Mouse (Mus musculus): ENCODE data around the gene Enho.

- no peak for TF ChIP-seq CTCF (IDR thresholded peaks at IDR 0.05; ENCODE audit: borderline replicate concordance, insufficient read depth, low read length)
- TF ChIP-seq POLR2A (IDR thresholded peaks at IDR 0.05; ENCODE audit: low read depth, low read length), result no peak
These were observed 38.7 kb upstream of the Enho start for GRCm38 (mm10) chr4:41678863-41679262.
